Comparison of ENCODE assay signal across 12 mouse cellular contexts in the genomic region with DNA sequence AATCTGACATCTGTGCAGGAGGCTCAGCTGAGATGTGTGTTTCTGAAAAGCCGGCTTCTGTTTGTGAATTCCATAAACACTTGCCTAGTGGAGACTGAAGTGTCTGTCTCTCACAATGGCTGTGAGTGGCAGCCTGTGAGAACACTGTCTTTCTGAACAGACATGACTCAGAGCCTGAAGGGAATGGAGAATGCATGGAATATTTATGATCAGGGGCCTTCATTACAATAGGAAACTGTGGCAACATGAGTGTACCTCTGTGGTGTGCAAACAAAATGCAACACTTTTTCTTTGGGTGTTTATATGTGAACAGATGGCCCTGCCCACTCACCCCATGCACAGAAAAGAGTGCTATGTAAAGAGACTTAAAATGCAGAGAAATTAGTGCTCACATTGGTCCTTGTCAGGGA.
DNase-seq lines count a peak whose midpoint lies in the region; ATAC-seq and TF ChIP-seq lines count a peak whose summit lies in the region.
"Had no signal": no experiment of that assay in that cellular context is flagged by ENCODE, and none has a peak within 500 bp of the region (broad histone marks: within the 10 kb centered on the region; RNA-seq: fewer than 3 reads in every experiment).

No protein-coding gene starts in this region.

- no peak for TF ChIP-seq POLR2A in lung, adult 2 months (IDR thresholded peaks at IDR 0.05; ENCODE audit: borderline replicate concordance, extremely low read depth, low read depth, low read length)

- WGBS in hindbrain, embryonic 15.5 days, result 43% methylated on average over 1 of the region's 1 CpGs
- 67% methylated on average over 1 of the region's 1 CpGs for WGBS in hindbrain, embryonic 10.5 days
- WGBS in forebrain, embryonic 15.5 days, result 24% methylated on average over 1 of the region's 1 CpGs
- 33% methylated on average over 1 of the region's 1 CpGs for WGBS in midbrain, postnatal 0 days
- WGBS in lung, adult 2 months, result 42% methylated on average over 1 of the region's 1 CpGs

- H3K27me3 ChIP-seq in hindbrain, embryonic 15.5 days, result no peaks in the 10 kb centered on the region
- H3K27me3 ChIP-seq in hindbrain, embryonic 10.5 days (ENCODE audit: insufficient read depth, poor library complexity, severe bottlenecking), result no peaks in the 10 kb centered on the region
- no peaks in the 10 kb centered on the region for H3K27me3 ChIP-seq in forebrain, embryonic 15.5 days
- no peaks in the 10 kb centered on the region for H3K27me3 ChIP-seq in midbrain, postnatal 0 days (ENCODE audit: insufficient read depth, low read length)
- H3K27me3 ChIP-seq: neural tube, embryonic 12.5 days had no signal

- no peaks in the 10 kb centered on the region for H3K36me3 ChIP-seq in hindbrain, embryonic 15.5 days
- no peaks in the 10 kb centered on the region for H3K36me3 ChIP-seq in hindbrain, embryonic 10.5 days
- no peaks in the 10 kb centered on the region for H3K36me3 ChIP-seq in forebrain, embryonic 15.5 days
- no peaks in the 10 kb centered on the region for H3K36me3 ChIP-seq in midbrain, postnatal 0 days (ENCODE audit: insufficient read depth, low read length)
- H3K36me3 ChIP-seq: G1E; limb, embryonic 10.5 days; neural tube, embryonic 12.5 days had no signal

- TF ChIP-seq CTCF in midbrain, postnatal 0 days (IDR thresholded peaks at IDR 0.05), result no peak
- no peak for TF ChIP-seq CTCF in lung, adult 2 months (IDR thresholded peaks at IDR 0.05; ENCODE audit: insufficient read depth, low read length)

- ATAC-seq in hindbrain, embryonic 15.5 days (ENCODE audit: low FRiP score, low read depth), result no peak
- ATAC-seq in forebrain, embryonic 15.5 days (replicated peaks), result peak; percentile 78
- no peak for ATAC-seq in midbrain, postnatal 0 days (ENCODE audit: low FRiP score)

- H3K4me3 ChIP-seq in hindbrain, embryonic 15.5 days, result no peak overlapping the region
- H3K4me3 ChIP-seq in hindbrain, embryonic 10.5 days, result no peak overlapping the region
- H3K4me3 ChIP-seq in forebrain, embryonic 15.5 days, result no peak overlapping the region
- no peak overlapping the region for H3K4me3 ChIP-seq in midbrain, postnatal 0 days (ENCODE audit: low read depth, low read length)
- H3K4me3 ChIP-seq in lung, adult 2 months (replicated peaks; ENCODE audit: extremely low read depth, low read depth, low read length), result no peak overlapping the region
- H3K4me3 ChIP-seq: limb, embryonic 10.5 days; neural tube, embryonic 12.5 days had no signal

- no peaks in the 10 kb centered on the region for H3K4me1 ChIP-seq in hindbrain, embryonic 15.5 days (replicated peaks)
- H3K4me1 ChIP-seq in hindbrain, embryonic 10.5 days (replicated peaks), result no peaks in the 10 kb centered on the region
- peaks cover 15% of the 10 kb centered on the region for H3K4me1 ChIP-seq in forebrain, embryonic 15.5 days
- no peaks in the 10 kb centered on the region for H3K4me1 ChIP-seq in midbrain, postnatal 0 days (ENCODE audit: insufficient read depth, low read length)
- H3K4me1 ChIP-seq in lung, adult 2 months (ENCODE audit: control insufficient read depth, insufficient read depth, low read length), result no peaks in the 10 kb centered on the region
- H3K4me1 ChIP-seq: limb, embryonic 10.5 days; neural tube, embryonic 12.5 days had no signal

- no peak overlapping the region for H3K9ac ChIP-seq in hindbrain, embryonic 15.5 days
- H3K9ac ChIP-seq in forebrain, embryonic 15.5 days (replicated peaks), result no peak overlapping the region
- H3K9ac ChIP-seq in midbrain, postnatal 0 days (replicated peaks; ENCODE audit: low read length, poor library complexity, severe bottlenecking), result no peak overlapping the region
- H3K9ac ChIP-seq: neural tube, embryonic 12.5 days had no signal

- 0 out of 2 replicates have a peak overlapping the region, but pooled peaks have one; percentile 2 for H3K27ac ChIP-seq in hindbrain, embryonic 15.5 days (replicated peaks)
- no peak overlapping the region for H3K27ac ChIP-seq in hindbrain, embryonic 10.5 days
- peak overlapping the region; percentile 74 for H3K27ac ChIP-seq in forebrain, embryonic 15.5 days (replicated peaks)
- H3K27ac ChIP-seq in midbrain, postnatal 0 days (ENCODE audit: low read depth, low read length), result 0 out of 2 replicates have a peak overlapping the region, but pooled peaks have one; percentile 27
- H3K27ac ChIP-seq: limb, embryonic 10.5 days; neural tube, embryonic 12.5 days had no signal

- no peak for DNase-seq in hindbrain, embryonic 10.5 days (ENCODE audit: low spot score)
- peak; percentile 55 to 69 for DNase-seq in layer of hippocampus, adult 8-10 months (ENCODE audit: low spot score in 2 of 2)
- peak; percentile 11 for DNase-seq in midbrain, postnatal 0 days (ENCODE audit: low spot score)
- no peak for DNase-seq in adrenal gland, postnatal 36 days
- no peak for DNase-seq in kidney, adult 9 months
- no peak for DNase-seq in lung, adult 2 months
- DNase-seq: kidney, adult 11 months had no signal

- H3K9me3 ChIP-seq in hindbrain, embryonic 15.5 days, result no peaks in the 10 kb centered on the region
- H3K9me3 ChIP-seq in hindbrain, embryonic 10.5 days, result no peaks in the 10 kb centered on the region
- H3K9me3 ChIP-seq in forebrain, embryonic 15.5 days, result no peaks in the 10 kb centered on the region
- H3K9me3 ChIP-seq in midbrain, postnatal 0 days (ENCODE audit: low read length), result no peaks in the 10 kb centered on the region
- H3K9me3 ChIP-seq: G1E; limb, embryonic 10.5 days; neural tube, embryonic 12.5 days had no signal

- no peak overlapping the region for H3K4me2 ChIP-seq in hindbrain, embryonic 15.5 days
- no peak overlapping the region for H3K4me2 ChIP-seq in forebrain, embryonic 15.5 days (replicated peaks)
- no peak overlapping the region for H3K4me2 ChIP-seq in midbrain, postnatal 0 days (ENCODE audit: low read depth, low read length, poor library complexity, severe bottlenecking)
- H3K4me2 ChIP-seq: neural tube, embryonic 12.5 days had no signal

Comparison
In these comparisons a context has a peak if more than half of its experiments do, and no peak if none do; other contexts are left out.
1. DNase-seq: peak in layer of hippocampus, adult 8-10 months (2 of 2) and midbrain, postnatal 0 days (single experiment); none in hindbrain, embryonic 10.5 days (single experiment), adrenal gland, postnatal 36 days (0 of 2), kidney, adult 9 months (single experiment) and lung, adult 2 months (single experiment).